Mouse (Mus musculus) heart, embryonic 14.5 days (tissue): ENCODE results near the gene 2810021J22Rik. TPM values are rescaled to one million over a fixed set of nuclear protein-coding genes. Genes with fewer than 3 reads are reported as not detected.
"Not testable (repeated sequence)": the region's sequence is repeated elsewhere in the genome, so short reads cannot be mapped to it uniquely, and the experiment has no call there.

Experiments
- ATAC-seq: fragments of 200-750 bp; cut with Nextera tagmentation; 2 replicates; pipeline ENCODE4 v1.8.0; 2017; ENCODE audit warnings: low read depth, moderate TSS enrichment; ENCODE audit not compliant: insufficient number of reproducible peaks, insufficient read depth, low FRiP score
- H3K27ac ChIP-seq, 2 experiments: fragments of 200-500 bp in 1 of 2; fragments of 300-500 bp in 1 of 2; sonication (generic) in 1 of 2; replicated peaks in 1 of 2; 2 replicates each; pipeline ENCODE4 v1.5.1; 2012 to 2014; ENCODE audit warnings: low read depth in 2 of 2, low read length in 2 of 2, control low read depth in 1 of 2, mild to moderate bottlenecking in 1 of 2, mixed read lengths in 1 of 2; ENCODE audit not compliant: control insufficient read depth in 1 of 2, insufficient read depth in 1 of 2
- H3K27me3 ChIP-seq: fragments of 300-500 bp; sonication (generic); 2 replicates; pipeline ENCODE4 v1.6.1; 2014; ENCODE audit warnings: mild to moderate bottlenecking, low read length, control low read depth; ENCODE audit not compliant: control insufficient read depth, insufficient read depth
- H3K36me3 ChIP-seq: fragments of 300-500 bp; sonication (generic); 2 replicates; pipeline ENCODE4 v1.6.1; 2014; ENCODE audit warnings: mild to moderate bottlenecking, control low read depth, low read length, mixed read lengths; ENCODE audit not compliant: control insufficient read depth, insufficient read depth
- H3K4me1 ChIP-seq, 2 experiments: fragments of 200-500 bp in 1 of 2; fragments of 300-500 bp in 1 of 2; sonication (generic) in 1 of 2; 2 replicates each; pipeline ENCODE4 v1.6.1; 2012 to 2014; ENCODE audit warnings: low read length in 2 of 2, control low read depth in 1 of 2, mixed read lengths in 1 of 2; ENCODE audit not compliant: control insufficient read depth in 2 of 2, insufficient read depth in 2 of 2
- H3K4me2 ChIP-seq: fragments of 300-500 bp; sonication (generic); 2 replicates; pipeline ENCODE4 v1.6.1; 2014; ENCODE audit warnings: mild to moderate bottlenecking, low read length
- H3K4me3 ChIP-seq, 2 experiments: fragments of 200-500 bp in 1 of 2; fragments of 300-500 bp in 1 of 2; sonication (generic) in 1 of 2; 2 replicates each; pipeline ENCODE4 v1.5.1; 2012 to 2014; ENCODE audit warnings: low read length in 2 of 2, mild to moderate bottlenecking in 2 of 2, control low read depth in 1 of 2, low read depth in 1 of 2, moderate library complexity in 1 of 2; ENCODE audit not compliant: control insufficient read depth in 1 of 2, insufficient read depth in 1 of 2
- H3K9ac ChIP-seq: fragments of 300-500 bp; sonication (generic); 2 replicates; pipeline ENCODE4 v1.6.1; 2014; ENCODE audit warnings: mild to moderate bottlenecking, low read length
- H3K9me3 ChIP-seq: fragments of 300-500 bp; sonication (generic); 2 replicates; pipeline ENCODE4 v1.6.1; 2016; ENCODE audit warnings: low read length, control low read depth; ENCODE audit not compliant: control insufficient read depth
- WGBS: fragments of 180-500 bp; shearing (Covaris S2); extraction: QIAGEN DNeasy Blood & Tissue Kit; methylation state at CpG from one replicate; pipeline ENCODE4 v1.1.7; 2014; 5-methylcytosine and 5-hydroxymethylcytosine counted together
- polyA plus RNA-seq: library from polyadenylated mRNA; unstranded; fragments of >200 nt; fragmentation: Nextera tagmentation; extraction: Ambion mirVana; gene quantifications from 2 replicates; pipeline ENCODE4 v1.2.1, GENCODE M21; 2014

The 2810021J22Rik gene
- polyA plus RNA-seq = 4.0 and 4.8 TPM in 2 replicates

DNA sequence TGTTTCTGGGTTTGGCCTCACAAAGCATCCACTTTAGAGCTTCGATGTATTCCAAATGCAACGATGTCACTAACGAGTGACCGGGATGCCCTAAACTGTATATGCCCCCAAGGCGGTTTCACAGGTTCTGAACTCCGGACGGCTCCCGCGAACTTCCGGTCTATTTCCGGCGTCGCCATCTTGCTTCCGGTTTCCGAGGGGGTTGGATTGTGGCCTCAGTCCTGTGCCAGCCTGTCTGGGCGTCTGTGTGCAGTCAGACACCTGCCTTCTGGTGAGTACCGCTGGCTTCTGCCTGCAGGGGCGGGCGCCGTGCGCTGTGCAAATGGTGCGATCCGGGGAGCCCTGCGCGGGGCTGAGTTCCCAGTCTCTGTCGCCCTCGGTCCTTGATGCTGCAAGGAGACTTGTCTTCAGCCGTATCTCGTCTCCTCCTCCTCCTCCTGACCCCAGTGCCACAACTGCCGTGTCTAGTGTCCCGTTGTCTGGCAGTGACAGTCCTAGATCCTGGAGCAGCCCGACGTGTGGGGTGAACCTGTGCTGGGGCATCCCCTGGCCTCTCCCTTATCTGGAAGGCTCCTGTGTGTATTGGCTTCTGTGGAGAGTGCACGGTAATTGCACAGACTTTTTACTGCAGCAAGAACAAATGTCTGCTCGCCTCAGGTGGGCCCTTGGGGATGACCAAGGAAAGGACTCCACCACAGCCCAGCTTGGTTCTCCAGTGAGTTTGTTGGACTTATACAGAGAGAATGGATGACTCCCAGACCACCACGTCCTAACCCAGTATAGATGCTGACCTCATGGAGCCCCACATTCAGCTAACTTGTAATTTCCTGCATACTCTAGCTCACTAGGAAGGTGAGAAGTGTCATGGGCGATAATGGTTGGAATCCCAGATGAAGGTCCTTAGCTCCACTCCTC, at the start of gene 2810021J22Rik:
TSS of gene 2810021J22Rik (plus strand) at position 178 of the 915 bp plus-strand sequence.
- peak within 1 kb of the TSS; percentile 79 for H3K9ac ChIP-seq
- H3K27me3 ChIP-seq = no peaks in the 10 kb centered on the region
- H3K4me2 ChIP-seq = peak within 1 kb of the TSS; percentile 68
- H3K9me3 ChIP-seq = peaks cover 4% of the 10 kb centered on the region; the same call in 1 of the 2 replicates
- peaks cover 0 to 6% of the 10 kb centered on the region in 2 experiments; a peak in 2 of 4 replicates for H3K4me1 ChIP-seq
- peak within 1 kb of the TSS; percentile 23 to 70 for H3K27ac ChIP-seq
- 4% methylated on average over 37 of the region's 37 CpGs for WGBS
- ATAC-seq = peak; percentile 72
- peaks cover 24% of the 10 kb centered on the region for H3K36me3 ChIP-seq
- H3K4me3 ChIP-seq = peak within 1 kb of the TSS; percentile 62 to 68

DNA sequence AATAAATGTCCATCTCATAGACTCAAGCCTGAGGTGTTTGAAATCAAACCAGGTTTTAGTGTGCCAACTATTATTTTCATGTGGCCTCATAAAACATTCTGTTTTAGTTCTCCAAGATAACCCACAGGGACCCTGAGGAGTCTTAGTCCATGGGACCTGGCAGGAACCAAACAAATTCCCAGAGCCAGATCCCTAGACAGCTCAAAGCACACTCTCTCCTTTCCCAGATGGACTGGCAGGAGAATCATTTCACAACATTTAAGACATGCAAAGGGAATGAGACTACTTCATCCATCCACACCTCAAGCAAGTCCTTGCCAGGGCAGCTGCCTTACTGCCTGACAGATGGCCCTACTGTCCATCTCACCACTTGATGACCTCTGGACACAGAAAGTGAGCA, 38.1 kb upstream of the 2810021J22Rik start, which contains the start of gene Olfr312:
TSS of gene Olfr312 (plus strand) at position 301 of the 400 bp plus-strand sequence.
- not testable (repeated sequence) for H3K4me2 ChIP-seq, H3K9me3 ChIP-seq, H3K36me3 ChIP-seq, ATAC-seq, H3K4me3 ChIP-seq, H3K4me1 ChIP-seq, H3K27ac ChIP-seq, H3K27me3 ChIP-seq, H3K9ac ChIP-seq

DNA sequence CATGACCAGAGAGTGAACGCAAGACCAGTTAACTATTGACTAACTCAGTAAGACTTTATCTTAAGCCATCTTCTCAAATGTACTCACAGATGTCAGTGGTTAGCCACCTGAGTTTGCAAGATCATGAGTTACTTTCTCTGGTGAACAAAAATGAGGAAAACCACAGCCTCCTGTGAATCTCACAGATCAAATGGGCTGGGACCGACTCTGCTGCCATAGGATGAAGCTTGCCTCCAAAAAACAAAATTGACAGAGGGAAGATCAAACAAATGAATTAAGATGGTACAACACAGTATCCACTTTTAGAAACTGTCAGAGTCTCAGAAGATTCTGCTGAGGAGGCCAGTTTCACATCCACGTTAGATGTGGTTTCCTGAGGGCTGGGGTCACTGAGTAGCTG, 37.3 kb upstream of the 2810021J22Rik start:
- H3K4me2 ChIP-seq = no peak overlapping the region
- H3K27me3 ChIP-seq = no peaks in the 10 kb centered on the region
- WGBS = 79% methylated on average over 3 of the region's 3 CpGs
- no peaks in the 10 kb centered on the region for H3K36me3 ChIP-seq
- no peaks in the 10 kb centered on the region for H3K4me1 ChIP-seq
- H3K27ac ChIP-seq = no peak overlapping the region
- no peak overlapping the region for H3K9ac ChIP-seq
- ATAC-seq = no peak
- no peaks in the 10 kb centered on the region for H3K9me3 ChIP-seq
- no peak overlapping the region for H3K4me3 ChIP-seq

DNA sequence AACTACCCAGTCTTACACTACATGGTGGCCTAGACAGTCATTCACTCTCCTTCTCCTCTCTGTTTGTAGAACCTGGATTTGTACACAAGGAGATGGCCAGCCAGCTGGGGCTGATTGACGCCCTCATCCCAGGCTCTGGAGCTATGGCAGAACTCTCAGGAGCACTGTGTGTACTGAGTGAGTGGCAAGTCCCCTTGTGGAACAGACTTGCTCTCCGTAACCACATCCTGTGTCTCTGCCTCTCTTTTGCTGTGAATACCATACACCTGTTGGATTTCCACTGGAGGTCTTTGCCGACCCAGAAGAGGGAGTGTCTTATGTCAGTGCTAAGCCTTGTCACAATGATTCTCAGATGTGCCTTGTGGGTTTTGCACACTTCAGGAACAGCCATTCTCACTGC, 34.5 kb upstream of the 2810021J22Rik start:
- H3K4me1 ChIP-seq, H3K4me2 ChIP-seq, H3K27me3 ChIP-seq, H3K27ac ChIP-seq, H3K36me3 ChIP-seq, H3K9ac ChIP-seq, H3K9me3 ChIP-seq, H3K4me3 ChIP-seq, ATAC-seq: not testable (repeated sequence)
- 75% methylated on average over 2 of the region's 3 CpGs for WGBS

DNA sequence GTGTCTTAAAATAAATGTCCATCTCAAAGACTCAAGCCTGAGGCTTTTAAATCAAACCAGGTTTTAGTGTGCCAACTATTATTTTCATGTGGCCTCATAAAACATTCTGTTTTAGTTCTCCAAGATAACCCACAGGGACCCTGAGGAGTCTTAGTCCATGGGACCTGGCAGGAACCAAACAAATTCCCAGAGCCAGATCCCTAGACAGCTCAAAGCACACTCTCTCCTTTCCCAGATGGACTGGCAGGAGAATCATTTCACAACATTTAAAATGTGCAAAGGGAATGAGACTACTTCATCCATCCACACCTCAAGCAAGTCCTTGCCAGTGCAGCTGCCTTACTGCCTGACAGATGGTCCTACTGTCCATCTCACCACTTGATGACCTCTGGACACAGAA, 28.1 kb upstream of the 2810021J22Rik start, which contains the start of gene Olfr311:
TSS of gene Olfr311 (plus strand) at position 301 of the 400 bp plus-strand sequence.
- H3K4me1 ChIP-seq, H3K9me3 ChIP-seq, H3K4me2 ChIP-seq, H3K27ac ChIP-seq, H3K9ac ChIP-seq, H3K4me3 ChIP-seq, H3K27me3 ChIP-seq, H3K36me3 ChIP-seq, ATAC-seq: not testable (repeated sequence)

DNA sequence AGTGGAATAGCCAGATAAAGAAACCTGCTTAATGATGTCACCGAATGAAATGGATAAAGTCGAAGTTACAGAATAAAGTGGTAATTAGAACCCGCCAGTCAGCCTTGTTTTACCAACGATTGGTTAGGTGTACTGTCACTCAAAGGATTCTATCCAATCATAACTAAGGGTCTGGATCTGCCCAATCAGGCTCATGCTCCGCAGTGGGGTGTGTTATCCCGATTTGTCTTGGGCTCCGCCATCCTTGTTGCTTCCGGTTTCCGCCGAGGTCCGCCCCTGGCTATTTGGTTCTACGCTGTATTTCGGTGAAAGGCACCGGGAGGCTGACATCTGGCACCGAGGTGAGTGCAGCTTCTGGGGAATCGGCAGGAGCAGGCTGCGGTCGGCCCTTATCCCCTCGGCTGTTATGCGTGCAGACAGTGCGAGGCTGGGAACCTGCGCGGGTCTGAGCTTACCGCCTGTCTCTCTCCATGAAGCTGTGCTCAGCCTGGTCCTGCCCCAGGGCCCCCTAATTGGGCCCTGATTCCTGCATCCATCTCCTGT, 20.0 kb upstream of the 2810021J22Rik start, which contains the start of gene Gm12258:
TSS of gene Gm12258 (plus strand) at position 240 of the 543 bp plus-strand sequence.
- peak within 1 kb of the TSS; percentile 64 to 99 for H3K4me3 ChIP-seq
- peaks cover 17% of the 10 kb centered on the region for H3K36me3 ChIP-seq
- peak within 1 kb of the TSS; percentile 69 for H3K4me2 ChIP-seq
- no peaks in the 10 kb centered on the region for H3K9me3 ChIP-seq
- peaks cover 4 to 8% of the 10 kb centered on the region in 2 experiments for H3K4me1 ChIP-seq
- peak; percentile 99 for ATAC-seq
- WGBS = under 1% methylated on average over 24 of the region's 24 CpGs
- no peaks in the 10 kb centered on the region for H3K27me3 ChIP-seq
- H3K9ac ChIP-seq = peak within 1 kb of the TSS; percentile 85
- peak within 1 kb of the TSS; percentile 24 to 50; a peak in 3 of 4 replicates for H3K27ac ChIP-seq

DNA sequence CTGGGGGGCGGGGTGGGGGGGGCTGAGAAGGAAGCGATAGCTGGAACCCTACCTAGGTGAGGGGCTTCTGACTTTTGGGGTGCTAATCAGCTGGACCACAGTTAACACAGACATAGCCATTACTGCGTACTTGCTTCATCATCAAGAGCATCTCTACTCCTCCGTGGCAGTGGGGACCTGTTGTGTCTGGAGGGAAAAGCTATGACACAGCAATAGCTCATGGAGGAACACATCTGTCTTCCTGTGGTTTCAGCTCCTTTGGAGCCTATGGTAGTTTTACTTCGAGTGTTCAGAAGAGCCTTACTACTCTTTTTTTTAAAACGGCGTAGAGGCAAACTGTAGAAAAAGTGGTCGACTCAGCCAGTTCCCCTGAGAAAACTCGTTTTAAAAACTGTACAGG, 19.4 kb upstream of the 2810021J22Rik start:
- Histone ChIP-seq H3K9ac (peak overlapping the region; percentile 85), H3K4me3 (peak overlapping the region; percentile 64 to 99), H3K9me3 (no peaks in the 10 kb centered on the region), H3K27me3 (no peaks in the 10 kb centered on the region), H3K4me2 (peak overlapping the region; percentile 69), H3K27ac (no peak overlapping the region), H3K36me3 (peaks cover 17% of the 10 kb centered on the region), H3K4me1 (peaks cover 4 to 8% of the 10 kb centered on the region in 2 experiments)
- 45% methylated on average over 9 of the region's 9 CpGs for WGBS
- ATAC-seq = no peak
